Mouse (Mus musculus) cortical plate, adult 2 months (tissue): Measurements from ENCODE around the gene Specc1.

ENCODE experiments used
- CTCF ChIP-seq: fragments of 200-500 bp; IDR thresholded peaks from 2 replicates; pipeline ENCODE4 v1.5.1; 2011; ENCODE audit warnings: mild to moderate bottlenecking, control low read depth, low read length; ENCODE audit not compliant: insufficient read depth; ENCODE audit errors: extremely low read depth
- POLR2A ChIP-seq: fragments of 200-500 bp; IDR thresholded peaks from 2 replicates; pipeline ENCODE4 v1.6.1; 2011; ENCODE audit warnings: mild to moderate bottlenecking, low read length, control low read depth; ENCODE audit not compliant: insufficient read depth; ENCODE audit errors: extremely low read depth

DNA sequence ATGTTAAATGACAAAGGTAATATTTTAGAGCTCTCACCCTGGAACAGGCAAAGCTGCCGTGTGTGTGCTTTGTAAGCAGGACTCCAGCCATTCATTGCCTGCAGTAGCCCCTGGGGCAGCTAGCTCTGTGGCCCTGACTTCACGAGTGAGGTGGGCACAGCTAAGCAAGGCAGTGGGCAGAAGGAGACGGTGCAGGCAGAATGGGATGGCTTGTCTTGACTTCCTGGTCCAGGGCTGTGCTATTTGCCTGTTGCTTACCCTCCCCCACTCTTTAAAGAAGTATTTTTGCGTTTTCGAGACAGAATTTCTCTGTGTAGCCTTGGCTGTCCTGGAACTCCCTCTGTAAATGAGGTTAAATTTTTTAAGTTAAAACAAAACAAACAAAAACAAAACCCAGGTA is 50.1 kb downstream of the Specc1 start:
- TF ChIP-seq CTCF: no peak
- no peak for TF ChIP-seq POLR2A
